Mouse (Mus musculus): Measurements from ENCODE around the gene Myo3b. TPM values are rescaled to one million over a fixed set of nuclear protein-coding genes. Genes with fewer than 3 reads are reported as not detected.

Myo3b gene
- polyA plus RNA-seq, 2 experiments = not detected

- no peak for DNase-seq (ENCODE audit: low read depth in 3 of 3, low spot score in 3 of 3)
- H3K27me3 ChIP-seq (ENCODE audit: control insufficient read depth, insufficient read depth, low read length) = no peaks in the 10 kb centered on the region
- no peak overlapping the region for H3K27ac ChIP-seq
- WGBS (ENCODE audit: insufficient replicate concordance) = 52% methylated on average over 6 of the region's 6 CpGs
- H3K4me1 ChIP-seq (replicated peaks; ENCODE audit: control insufficient read depth in 2 of 2, insufficient read depth in 2 of 2, low read length in 1 of 2) = no peaks in the 10 kb centered on the region
- TF ChIP-seq CTCF (IDR thresholded peaks at IDR 0.05; ENCODE audit: low read depth) (no peak), EP300 (IDR thresholded peaks at IDR 0.05; ENCODE audit: low read depth) (no peak)
- H3K9ac ChIP-seq (replicated peaks) = no peak overlapping the region
- H3K4me2 ChIP-seq (ENCODE audit: low read depth) = no peak overlapping the region
- H3K4me3 ChIP-seq (ENCODE audit: insufficient read depth in 1 of 2, low read depth in 2 of 2, low read length in 2 of 2) = no peak overlapping the region
- H3K36me3 ChIP-seq (replicated peaks; ENCODE audit: control insufficient read depth, insufficient read depth, low read depth) = no peaks in the 10 kb centered on the region
- H3K9me3 ChIP-seq (ENCODE audit: control insufficient read depth, low read length) = no peaks in the 10 kb centered on the region
- no peak for ATAC-seq (ENCODE audit: insufficient read depth)
Observed at GRCm38 (mm10) chr2:70339501-70339900, 300.6 kb downstream of the Myo3b start.

- Histone ChIP-seq H3K9me3 (ENCODE audit: control insufficient read depth, low read length) (no peaks in the 10 kb centered on the region), H3K4me3 (ENCODE audit: insufficient read depth in 1 of 2, low read depth in 2 of 2, low read length in 2 of 2) (no peak overlapping the region), H3K9ac (replicated peaks) (no peak overlapping the region), H3K4me2 (ENCODE audit: low read depth) (no peak overlapping the region), H3K4me1 (replicated peaks; ENCODE audit: control insufficient read depth in 2 of 2, insufficient read depth in 2 of 2, low read length in 1 of 2) (no peaks in the 10 kb centered on the region), H3K36me3 (replicated peaks; ENCODE audit: control insufficient read depth, insufficient read depth, low read depth) (no peaks in the 10 kb centered on the region), H3K27me3 (ENCODE audit: control insufficient read depth, insufficient read depth, low read length) (no peaks in the 10 kb centered on the region), H3K27ac (no peak overlapping the region)
- TF ChIP-seq EP300 (IDR thresholded peaks at IDR 0.05; ENCODE audit: low read depth) (no peak), CTCF (IDR thresholded peaks at IDR 0.05; ENCODE audit: low read depth) (no peak)
- DNase-seq (ENCODE audit: low read depth in 3 of 3, low spot score in 3 of 3) (no peak), ATAC-seq (ENCODE audit: insufficient read depth) (no peak)
- 69% methylated on average over 8 of the region's 8 CpGs for WGBS (ENCODE audit: insufficient replicate concordance)
Observed at GRCm38 (mm10) chr2:70340224-70340623, 301.3 kb downstream of the Myo3b start.

DNA sequence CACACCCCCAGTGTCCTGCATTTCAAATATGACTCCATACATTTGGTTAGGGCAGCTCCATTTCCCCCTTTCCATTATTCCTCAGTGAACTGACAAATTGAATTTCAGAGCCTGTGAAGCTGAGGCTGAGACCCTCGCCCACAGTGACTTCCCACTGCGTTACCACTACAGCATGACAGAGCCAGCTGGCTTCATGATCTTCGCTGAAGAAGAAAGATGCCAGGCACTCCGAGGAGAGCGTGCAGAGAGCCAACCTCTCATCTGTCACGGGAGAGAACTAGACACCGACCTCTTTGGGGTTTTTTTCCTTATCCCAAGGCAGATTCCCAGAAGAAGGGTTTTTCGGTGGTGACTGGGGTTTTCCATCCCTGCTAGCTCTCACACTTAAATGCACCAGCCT, 306.2 kb downstream of the Myo3b start:
- H3K4me3 ChIP-seq (ENCODE audit: insufficient read depth in 1 of 2, low read depth in 2 of 2, low read length in 2 of 2) = no peak overlapping the region
- no peak for TF ChIP-seq EP300 (IDR thresholded peaks at IDR 0.05; ENCODE audit: low read depth)
- TF ChIP-seq CTCF (IDR thresholded peaks at IDR 0.05; ENCODE audit: low read depth) = no peak
- WGBS (ENCODE audit: insufficient replicate concordance) = 57% methylated on average over 8 of the region's 8 CpGs

GRCm38 (mm10) chr2:70347511-70347910, 308.6 kb downstream of the Myo3b start:
- Histone ChIP-seq H3K4me3 (ENCODE audit: insufficient read depth in 1 of 2, low read depth in 2 of 2, low read length in 2 of 2) (no peak overlapping the region), H3K9ac (replicated peaks) (no peak overlapping the region), H3K9me3 (ENCODE audit: control insufficient read depth, low read length) (no peaks in the 10 kb centered on the region), H3K27ac (no peak overlapping the region), H3K36me3 (replicated peaks; ENCODE audit: control insufficient read depth, insufficient read depth, low read depth) (no peaks in the 10 kb centered on the region), H3K4me2 (ENCODE audit: low read depth) (no peak overlapping the region), H3K27me3 (ENCODE audit: control insufficient read depth, insufficient read depth, low read length) (no peaks in the 10 kb centered on the region), H3K4me1 (replicated peaks; ENCODE audit: control insufficient read depth in 2 of 2, insufficient read depth in 2 of 2, low read length in 1 of 2) (no peaks in the 10 kb centered on the region)
- DNase-seq (ENCODE audit: low read depth in 3 of 3, low spot score in 3 of 3) (no peak), ATAC-seq (ENCODE audit: insufficient read depth) (no peak)
- 10% methylated on average over 1 of the region's 1 CpGs for WGBS (ENCODE audit: insufficient replicate concordance)
- no peak for TF ChIP-seq CTCF (IDR thresholded peaks at IDR 0.05; ENCODE audit: low read depth)
- no peak for TF ChIP-seq EP300 (IDR thresholded peaks at IDR 0.05; ENCODE audit: low read depth)

More for the DNA sequence above, 306.2 kb downstream of the Myo3b start:
- Histone ChIP-seq H3K9me3 (ENCODE audit: control insufficient read depth, low read length) (no peaks in the 10 kb centered on the region), H3K27ac (no peak overlapping the region), H3K9ac (replicated peaks) (no peak overlapping the region), H3K27me3 (ENCODE audit: control insufficient read depth, insufficient read depth, low read length) (no peaks in the 10 kb centered on the region), H3K4me1 (replicated peaks; ENCODE audit: control insufficient read depth in 2 of 2, insufficient read depth in 2 of 2, low read length in 1 of 2) (no peaks in the 10 kb centered on the region), H3K36me3 (replicated peaks; ENCODE audit: control insufficient read depth, insufficient read depth, low read depth) (no peaks in the 10 kb centered on the region), H3K4me2 (ENCODE audit: low read depth) (no peak overlapping the region)
- ATAC-seq (ENCODE audit: insufficient read depth) (no peak), DNase-seq (ENCODE audit: low read depth in 3 of 3, low spot score in 3 of 3) (no peak)

DNA sequence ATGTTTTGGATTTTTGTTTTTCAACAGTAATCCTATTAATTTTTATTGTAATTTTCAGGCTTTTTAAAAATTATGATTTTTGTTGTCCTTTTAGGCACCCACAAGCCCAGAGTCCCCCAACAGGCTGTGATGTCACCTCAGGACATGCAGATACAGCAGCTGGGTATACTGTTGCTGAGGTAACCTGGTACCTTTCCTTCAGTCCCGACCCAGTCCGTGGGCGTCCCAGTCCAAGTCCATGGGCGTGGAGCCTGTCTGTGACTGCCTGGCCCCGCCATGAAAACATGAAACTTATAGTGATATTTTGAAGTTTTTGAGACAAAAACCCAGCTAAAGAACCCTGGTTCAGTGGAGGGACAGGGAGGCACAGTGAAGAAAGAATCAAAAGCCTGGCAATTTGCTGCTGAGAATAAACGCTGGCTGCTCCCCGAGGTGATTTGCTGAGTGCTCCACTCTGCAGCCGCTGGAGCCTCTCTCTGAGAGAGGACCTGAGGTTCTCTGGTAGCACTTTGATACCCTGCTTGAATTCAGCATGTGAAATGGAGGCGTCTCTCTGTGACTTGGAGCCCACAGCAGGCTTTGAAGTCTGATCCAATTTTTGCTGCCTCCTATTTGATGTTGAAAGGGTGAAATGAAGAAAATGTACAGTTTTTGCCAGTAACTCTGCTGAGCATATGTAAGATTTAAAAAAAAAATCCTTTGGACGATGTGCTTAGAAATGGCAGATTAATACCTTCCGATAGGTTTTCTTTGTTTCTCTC, 310.0 kb downstream of the Myo3b start:
- H3K9ac ChIP-seq (replicated peaks) = no peak overlapping the region
- WGBS (ENCODE audit: insufficient replicate concordance) = 50% methylated on average over 11 of the region's 11 CpGs
- DNase-seq (ENCODE audit: low read depth in 3 of 3, low spot score in 3 of 3) = no peak

More for the DNA sequence above, 310.0 kb downstream of the Myo3b start:
- Histone ChIP-seq H3K4me3 (ENCODE audit: insufficient read depth in 1 of 2, low read depth in 2 of 2, low read length in 2 of 2) (no peak overlapping the region), H3K4me2 (ENCODE audit: low read depth) (no peak overlapping the region), H3K36me3 (replicated peaks; ENCODE audit: control insufficient read depth, insufficient read depth, low read depth) (no peaks in the 10 kb centered on the region), H3K27ac (no peak overlapping the region), H3K4me1 (replicated peaks; ENCODE audit: control insufficient read depth in 2 of 2, insufficient read depth in 2 of 2, low read length in 1 of 2) (no peaks in the 10 kb centered on the region), H3K27me3 (ENCODE audit: control insufficient read depth, insufficient read depth, low read length) (no peaks in the 10 kb centered on the region), H3K9me3 (ENCODE audit: control insufficient read depth, low read length) (no peaks in the 10 kb centered on the region)
- TF ChIP-seq EP300 (IDR thresholded peaks at IDR 0.05; ENCODE audit: low read depth) (no peak), CTCF (IDR thresholded peaks at IDR 0.05; ENCODE audit: low read depth) (no peak)
- ATAC-seq (ENCODE audit: insufficient read depth) = no peak

Measured in liver, embryonic 14.5 days (tissue).